Mouse (Mus musculus): ENCODE data around the gene Ccl25. TPM values are rescaled to one million over a fixed set of nuclear protein-coding genes. Genes with fewer than 3 reads are reported as not detected.
A peak's percentile ranks its signal among the peaks of the same experiment; 100 is the strongest.
"Not testable (repeated sequence)": the region's sequence is repeated elsewhere in the genome, so short reads cannot be mapped to it uniquely, and the experiment has no call there.

Ccl25 gene
- polyA plus RNA-seq, 1 experiment from 2014 or later: 23.6 TPM

GRCm38 (mm10) chr8:4403960-4404879 lies 79.2 kb downstream of the Ccl25 start:
- Histone ChIP-seq H3K27me3 (ENCODE audit: poor library complexity, severe bottlenecking) (0 out of 2 replicates have a peak, but pooled peaks cover 4% of the 10 kb centered on the region), H3K4me3 (peak overlapping the region; percentile 45), H3K9me3 (no peaks in the 10 kb centered on the region; the same call in 1 of the 2 replicates), H3K36me3 (replicated peaks) (no peaks in the 10 kb centered on the region), H3K27ac (peak overlapping the region; percentile 73), H3K4me1 (peaks cover 11% of the 10 kb centered on the region)
- WGBS: 62% methylated on average over 19 of the region's 19 CpGs
- no peak for DNase-seq (ENCODE audit: extremely low spot score, low spot score)

DNA sequence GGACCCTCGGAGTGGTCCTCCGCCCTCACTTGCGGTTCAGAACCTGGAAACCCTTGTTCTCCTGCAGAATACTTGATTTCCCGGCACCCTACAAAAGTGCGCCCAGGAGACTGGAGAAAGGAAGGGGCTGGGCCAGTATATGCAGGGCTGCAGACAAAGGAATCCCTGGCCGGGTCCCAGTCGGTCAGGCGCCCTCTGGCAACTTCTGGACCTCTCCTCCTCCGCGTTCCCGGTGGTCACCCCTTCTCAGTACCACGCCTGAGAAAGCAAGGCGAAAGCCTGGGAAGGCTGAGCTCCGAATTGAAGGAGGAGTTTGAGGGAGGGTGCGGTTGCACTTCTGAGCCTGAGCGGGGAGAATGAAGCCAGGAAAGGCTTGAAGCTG lies 79.9 kb downstream of the Ccl25 start:
- Histone ChIP-seq H3K9me3 (no peaks in the 10 kb centered on the region; the same call in 1 of the 2 replicates), H3K4me3 (peak overlapping the region; percentile 45), H3K36me3 (replicated peaks) (no peaks in the 10 kb centered on the region), H3K4me1 (peaks cover 11% of the 10 kb centered on the region), H3K27me3 (ENCODE audit: poor library complexity, severe bottlenecking) (0 out of 2 replicates have a peak, but pooled peaks cover 4% of the 10 kb centered on the region), H3K27ac (peak overlapping the region; percentile 73)
- WGBS: 20% methylated on average over 16 of the region's 16 CpGs
- DNase-seq (ENCODE audit: extremely low spot score, low spot score): peak; percentile 48

GRCm38 (mm10) chr8:4408425-4408824 lies 83.4 kb downstream of the Ccl25 start:
- WGBS: 75% methylated on average over 6 of the region's 6 CpGs
- not testable (repeated sequence) for H3K36me3 ChIP-seq (replicated peaks); H3K9me3 ChIP-seq; DNase-seq (ENCODE audit: extremely low spot score, low spot score); H3K27me3 ChIP-seq (ENCODE audit: poor library complexity, severe bottlenecking); H3K4me3 ChIP-seq; H3K27ac ChIP-seq
- H3K4me1 ChIP-seq: peaks cover 17% of the 10 kb centered on the region

Other genes starting within 250 kb of the Ccl25 start
- not detected in 2 replicates for gene Cd209f, start 219.4 kb upstream of the Ccl25 start, polyA plus RNA-seq (2016; fragmentation: Nextera tagmentation; extraction: Ambion mirVana)
- not detected in 2 replicates for gene Cd209g, start 191.1 kb upstream of the Ccl25 start, polyA plus RNA-seq (2016; fragmentation: Nextera tagmentation; extraction: Ambion mirVana)
- 17.8 and 21.9 TPM in 2 replicates for gene Evi5l, start 158.6 kb upstream of the Ccl25 start, polyA plus RNA-seq (2016; fragmentation: Nextera tagmentation; extraction: Ambion mirVana)
- 14.8 and 18.3 TPM in 2 replicates for gene Prr36, start 107.8 kb upstream of the Ccl25 start, polyA plus RNA-seq (2016; fragmentation: Nextera tagmentation; extraction: Ambion mirVana)
- gene Lrrc8e, start 98.4 kb upstream of the Ccl25 start, polyA plus RNA-seq (2016; fragmentation: Nextera tagmentation; extraction: Ambion mirVana): 0.12 and 0.22 TPM in 2 replicates
- gene Map2k7, start 86.5 kb upstream of the Ccl25 start, polyA plus RNA-seq (2016; fragmentation: Nextera tagmentation; extraction: Ambion mirVana): 29.9 and 31.4 TPM in 2 replicates
- 0.70 and 0.81 TPM in 2 replicates for gene Gm49320, start 86.3 kb upstream of the Ccl25 start, polyA plus RNA-seq (2016; fragmentation: Nextera tagmentation; extraction: Ambion mirVana)
- 2.5 and 4.1 TPM in 2 replicates for gene Tgfbr3l, start 77.0 kb upstream of the Ccl25 start, polyA plus RNA-seq (2016; fragmentation: Nextera tagmentation; extraction: Ambion mirVana)
- gene Snapc2, start 72.1 kb upstream of the Ccl25 start, polyA plus RNA-seq (2016; fragmentation: Nextera tagmentation; extraction: Ambion mirVana): 64.0 and 64.7 TPM in 2 replicates
- gene Ctxn1, start 65.9 kb upstream of the Ccl25 start, polyA plus RNA-seq (2016; fragmentation: Nextera tagmentation; extraction: Ambion mirVana): 111 and 120 TPM in 2 replicates
- 69.8 and 70.2 TPM in 2 replicates for gene Timm44, start 49.3 kb upstream of the Ccl25 start, polyA plus RNA-seq (2016; fragmentation: Nextera tagmentation; extraction: Ambion mirVana)
- gene Elavl1, start 203 bp downstream of the Ccl25 start, polyA plus RNA-seq (2016; fragmentation: Nextera tagmentation; extraction: Ambion mirVana): 354 and 371 TPM in 2 replicates
- 11.5 and 13.8 TPM in 2 replicates for gene Cers4, start 167.8 kb downstream of the Ccl25 start, polyA plus RNA-seq (2016; fragmentation: Nextera tagmentation; extraction: Ambion mirVana)